Mouse (Mus musculus) layer of hippocampus, postnatal 10 days (tissue): ENCODE measurements around the gene Hoxd13. TPM values are rescaled to one million over a fixed set of nuclear protein-coding genes. Genes with fewer than 3 reads are reported as not detected.

ENCODE experiments used
- microRNA-seq, 2 experiments: library from miRNA; unstranded; fragments of <30 nt; microRNA quantifications; one replicate each; pipeline ENCODE4 v1.2.0; 2021
- total RNA-seq, 2 experiments: library from RNA; stranded (reverse); gene quantifications; 2 replicates each; pipeline ENCODE4 v1.2.3; 2021

Gene Hoxd13
- total RNA-seq, 2 experiments from 2014 or later: not detected

Small RNA genes lying within 50 kb of the gene (microRNA-seq; reads per million reads assigned to microRNA genes)
- 0 reads per million in 2 experiments for gene Gm44463

Other genes with a start within 250 kb of the Hoxd13 start
- gene Lnpk, start 88.9 kb upstream of the Hoxd13 start, total RNA-seq: 10 to 100 TPM; 52.2 to 63.7 TPM
- gene Evx2, start 8.8 kb upstream of the Hoxd13 start, total RNA-seq: not detected
- gene Hoxd12, start 6.7 kb downstream of the Hoxd13 start, total RNA-seq: not detected
- gene Hoxd11, start 11.2 kb downstream of the Hoxd13 start, total RNA-seq: not detected
- gene Hoxd10, start 23.6 kb downstream of the Hoxd13 start, total RNA-seq: not detected
- gene Hoxd9, start 29.4 kb downstream of the Hoxd13 start, total RNA-seq: not detected
- under 1 TPM in 1 of 2 experiments, not detected in 1; 0.23 TPM for gene Hoxd8, start 36.3 kb downstream of the Hoxd13 start, total RNA-seq
- gene Hoxd3, start 43.6 kb downstream of the Hoxd13 start, total RNA-seq: not detected
- not detected for gene Hoxd4, start 43.6 kb downstream of the Hoxd13 start, total RNA-seq
- not detected for gene Gm28230, start 58.4 kb downstream of the Hoxd13 start, total RNA-seq
- gene Hoxd1, start 94.7 kb downstream of the Hoxd13 start, total RNA-seq: not detected
- 10 to 100 TPM; 54.4 to 63.7 TPM for gene Mtx2, start 157.5 kb downstream of the Hoxd13 start, total RNA-seq